Mouse (Mus musculus) testis, adult 2 months (tissue): Measurements from ENCODE around the gene Zfp536. TPM values are rescaled to one million over a fixed set of nuclear protein-coding genes. Genes with fewer than 3 reads are reported as not detected.

ENCODE experiments used
- H3K27ac ChIP-seq: fragments of 200-500 bp; 2 replicates; pipeline ENCODE4 v1.5.1; 2012; ENCODE audit warnings: low read depth, low read length; ENCODE audit not compliant: control insufficient read depth, insufficient read depth
- H3K27me3 ChIP-seq: fragments of 200-500 bp; 2 replicates; pipeline ENCODE4 v1.6.1; 2012; ENCODE audit warnings: mild to moderate bottlenecking, low read length, moderate library complexity; ENCODE audit not compliant: control insufficient read depth, insufficient read depth
- H3K36me3 ChIP-seq: fragments of 200-500 bp; 2 replicates; pipeline ENCODE4 v1.6.1; 2012; ENCODE audit warnings: mild to moderate bottlenecking, low read length; ENCODE audit not compliant: control insufficient read depth, insufficient read depth
- H3K4me1 ChIP-seq: fragments of 200-500 bp; 2 replicates; pipeline ENCODE4 v1.6.1; 2012; ENCODE audit warnings: low read length; ENCODE audit not compliant: control insufficient read depth, insufficient read depth
- H3K4me3 ChIP-seq: fragments of 200-500 bp; 2 replicates; pipeline ENCODE4 v1.5.1; 2012; ENCODE audit warnings: low read depth, mild to moderate bottlenecking, low read length, moderate library complexity, mixed read lengths; ENCODE audit not compliant: control insufficient read depth
- CTCF ChIP-seq: fragments of 200-500 bp; IDR thresholded peaks from 2 replicates; pipeline ENCODE4 v1.5.1; 2012; ENCODE audit warnings: low read depth, mild to moderate bottlenecking, inconsistent platforms, low read length, moderate library complexity; ENCODE audit not compliant: control insufficient read depth, insufficient read depth, insufficient replicate concordance
- POLR2A ChIP-seq: fragments of 200-500 bp; IDR thresholded peaks from 2 replicates; pipeline ENCODE4 v1.6.1; 2012; ENCODE audit warnings: low read depth, mild to moderate bottlenecking, inconsistent platforms, low read length, moderate library complexity; ENCODE audit not compliant: control insufficient read depth
- polyA plus RNA-seq: library from polyadenylated mRNA; depleted of rRNA; stranded (reverse); fragments of >200 nt; gene quantifications from 2 replicates; pipeline ENCODE4 v1.2.3, GENCODE M21; 2012; rRNA removed

Gene Zfp536
- polyA plus RNA-seq = 3.9 and 4.2 TPM in 2 replicates

- no peak for TF ChIP-seq CTCF
- TF ChIP-seq POLR2A = no peak
- Histone ChIP-seq H3K4me1 (peaks cover 23% of the 10 kb centered on the region), H3K4me3 (peak within 1 kb of the TSS; percentile 11), H3K27ac (peak within 1 kb of the TSS; percentile 47; the same call in 1 of the 2 replicates), H3K36me3 (no peaks in the 10 kb centered on the region), H3K27me3 (peaks cover 2% of the 10 kb centered on the region; the same call in 1 of the 2 replicates)
Measured at GRCm38 (mm10) chr7:37773312-37773702, at the start of gene Zfp536. Zfp536 (minus strand) TSS chr7:37773641.

GRCm38 (mm10) chr7:37820670-37821301, 47.3 kb upstream of the Zfp536 start:
- no peaks in the 10 kb centered on the region for H3K27me3 ChIP-seq
- TF ChIP-seq CTCF (no peak), POLR2A (no peak)
- peaks cover 2% of the 10 kb centered on the region for H3K4me1 ChIP-seq
- H3K4me3 ChIP-seq = no peak overlapping the region
- H3K27ac ChIP-seq = peak overlapping the region; percentile 49
- no peaks in the 10 kb centered on the region for H3K36me3 ChIP-seq

GRCm38 (mm10) chr7:37818631-37819340, 45.3 kb upstream of the Zfp536 start:
- peaks cover 2% of the 10 kb centered on the region for H3K4me1 ChIP-seq
- H3K27me3 ChIP-seq = no peaks in the 10 kb centered on the region
- no peak for TF ChIP-seq POLR2A
- TF ChIP-seq CTCF = no peak
- no peaks in the 10 kb centered on the region for H3K36me3 ChIP-seq
- no peak overlapping the region for H3K4me3 ChIP-seq
- no peak overlapping the region for H3K27ac ChIP-seq

- H3K36me3 ChIP-seq = no peaks in the 10 kb centered on the region
- no peak for TF ChIP-seq POLR2A
- TF ChIP-seq CTCF = no peak
- H3K27ac ChIP-seq = no peak overlapping the region
- H3K4me1 ChIP-seq = peaks cover 2% of the 10 kb centered on the region
- H3K27me3 ChIP-seq = no peaks in the 10 kb centered on the region
- H3K4me3 ChIP-seq = no peak overlapping the region
Measured at GRCm38 (mm10) chr7:37816901-37817300, 43.5 kb upstream of the Zfp536 start.

- H3K4me1 ChIP-seq = no peaks in the 10 kb centered on the region
- no peak for TF ChIP-seq POLR2A
- no peaks in the 10 kb centered on the region for H3K27me3 ChIP-seq
- no peak overlapping the region for H3K27ac ChIP-seq
- no peaks in the 10 kb centered on the region for H3K36me3 ChIP-seq
- no peak overlapping the region for H3K4me3 ChIP-seq
Measured at GRCm38 (mm10) chr7:37814844-37815406, 41.5 kb upstream of the Zfp536 start.

GRCm38 (mm10) chr7:37813676-37814075, 40.2 kb upstream of the Zfp536 start:
- no peak overlapping the region for H3K4me3 ChIP-seq
- no peak for TF ChIP-seq CTCF
- TF ChIP-seq POLR2A = no peak

GRCm38 (mm10) chr7:37809908-37810307, 36.5 kb upstream of the Zfp536 start:
- TF ChIP-seq CTCF = no peak
- no peak for TF ChIP-seq POLR2A
- Histone ChIP-seq H3K4me3 (no peak overlapping the region), H3K27me3 (no peaks in the 10 kb centered on the region)

More at GRCm38 (mm10) chr7:37813676-37814075, 40.2 kb upstream of the Zfp536 start:
- no peaks in the 10 kb centered on the region for H3K4me1 ChIP-seq
- no peaks in the 10 kb centered on the region for H3K36me3 ChIP-seq
- no peak overlapping the region for H3K27ac ChIP-seq
- no peaks in the 10 kb centered on the region for H3K27me3 ChIP-seq

GRCm38 (mm10) chr7:37809001-37809400, 35.6 kb upstream of the Zfp536 start:
- TF ChIP-seq POLR2A (no peak), CTCF (no peak)
- Histone ChIP-seq H3K4me3 (no peak overlapping the region), H3K27me3 (no peaks in the 10 kb centered on the region), H3K4me1 (no peaks in the 10 kb centered on the region), H3K36me3 (no peaks in the 10 kb centered on the region), H3K27ac (no peak overlapping the region)

More at GRCm38 (mm10) chr7:37809908-37810307, 36.5 kb upstream of the Zfp536 start:
- H3K36me3 ChIP-seq = no peaks in the 10 kb centered on the region
- no peaks in the 10 kb centered on the region for H3K4me1 ChIP-seq
- no peak overlapping the region for H3K27ac ChIP-seq
